Mouse (Mus musculus) olfactory bulb, adult 2 months (tissue): Measurements from ENCODE around the gene Foxp1. TPM values are rescaled to one million over a fixed set of nuclear protein-coding genes. Genes with fewer than 3 reads are reported as not detected.

ENCODE experiments used
- H3K27ac ChIP-seq: fragments of 200-500 bp; 2 replicates; pipeline ENCODE4 v1.5.1; 2012; ENCODE audit warnings: low read depth, low read length; ENCODE audit not compliant: insufficient read depth
- H3K4me1 ChIP-seq: fragments of 200-500 bp; 2 replicates; pipeline ENCODE4 v1.6.1; 2012; ENCODE audit warnings: low read length; ENCODE audit not compliant: control insufficient read depth, insufficient read depth
- H3K4me3 ChIP-seq: fragments of 200-500 bp; 2 replicates; pipeline ENCODE4 v1.5.1; 2012; ENCODE audit warnings: mild to moderate bottlenecking, low read depth, low read length, moderate library complexity; ENCODE audit not compliant: insufficient read depth
- CTCF ChIP-seq: fragments of 200-500 bp; IDR thresholded peaks from 2 replicates; pipeline ENCODE4 v1.5.1; 2012; ENCODE audit warnings: low read depth, mild to moderate bottlenecking, low read length, moderate library complexity; ENCODE audit not compliant: insufficient read depth
- POLR2A ChIP-seq: fragments of 200-500 bp; IDR thresholded peaks from 2 replicates; pipeline ENCODE4 v1.6.1; 2012; ENCODE audit warnings: mild to moderate bottlenecking, low read depth, low read length, moderate library complexity; ENCODE audit not compliant: insufficient read depth
- WGBS: fragments of 180-500 bp; shearing (Covaris S2); methylation state at CpG from one replicate; pipeline ENCODE4 v1.1.7; 2018; 5-methylcytosine and 5-hydroxymethylcytosine counted together
- polyA plus RNA-seq: library from polyadenylated mRNA; stranded (reverse); fragments of >200 nt; gene quantifications from 2 replicates; pipeline ENCODE4 v1.2.4, GENCODE M21; 2012; ENCODE audit warnings: low replicate concordance; ENCODE audit not compliant: missing spikeins, insufficient read depth, insufficient read length

Foxp1 gene
- polyA plus RNA-seq, 1 experiment = not detected

DNA sequence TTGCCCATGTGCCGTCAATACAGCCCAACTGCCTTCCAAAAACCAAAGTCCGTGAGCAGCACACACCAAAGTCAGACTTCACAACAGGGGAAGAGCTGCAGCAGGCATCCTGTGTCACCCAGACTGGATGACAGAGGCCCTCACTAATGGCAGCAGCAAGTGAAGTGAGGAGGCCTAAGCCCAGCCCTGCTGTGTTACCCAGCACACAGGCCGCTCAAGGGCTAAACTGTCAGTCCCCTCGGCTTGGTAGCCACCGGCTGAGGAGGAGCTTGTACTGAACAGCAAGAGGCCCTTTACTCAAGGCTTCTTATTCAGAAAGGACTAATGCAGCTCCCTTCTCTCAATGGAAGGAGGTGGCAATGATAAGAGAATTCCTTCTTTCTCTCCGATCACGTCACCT lies 336.0 kb downstream of the Foxp1 start:
- no peak for TF ChIP-seq CTCF
- no peak for TF ChIP-seq POLR2A
- WGBS = 88% methylated on average over 7 of the region's 7 CpGs
- H3K4me3 ChIP-seq = no peak overlapping the region
- no peak overlapping the region for H3K27ac ChIP-seq
- H3K4me1 ChIP-seq = 0 out of 2 replicates have a peak, but pooled peaks cover 3% of the 10 kb centered on the region

DNA sequence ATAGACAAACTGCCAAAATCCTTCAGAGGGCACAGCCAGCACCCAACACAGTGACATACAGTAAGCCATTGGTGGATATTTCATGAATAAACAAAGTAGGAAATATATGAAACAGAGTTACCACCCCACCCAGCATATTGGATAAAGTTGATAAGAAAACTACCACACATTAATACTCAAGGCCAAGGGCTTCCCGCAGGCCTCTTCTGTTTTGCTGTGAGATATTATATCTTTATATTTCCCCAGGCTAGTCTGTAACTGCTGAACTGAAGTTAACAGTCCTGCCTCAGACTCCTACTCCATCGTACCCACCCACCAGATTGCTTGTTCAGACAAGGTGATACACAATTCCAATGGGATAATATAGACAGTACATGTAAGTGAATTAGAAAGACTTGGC lies 336.7 kb downstream of the Foxp1 start:
- H3K27ac ChIP-seq = no peak overlapping the region
- H3K4me3 ChIP-seq = no peak overlapping the region
- H3K4me1 ChIP-seq = no peaks in the 10 kb centered on the region
- WGBS = 96% methylated on average over 2 of the region's 2 CpGs
- TF ChIP-seq POLR2A (no peak), CTCF (no peak)

DNA sequence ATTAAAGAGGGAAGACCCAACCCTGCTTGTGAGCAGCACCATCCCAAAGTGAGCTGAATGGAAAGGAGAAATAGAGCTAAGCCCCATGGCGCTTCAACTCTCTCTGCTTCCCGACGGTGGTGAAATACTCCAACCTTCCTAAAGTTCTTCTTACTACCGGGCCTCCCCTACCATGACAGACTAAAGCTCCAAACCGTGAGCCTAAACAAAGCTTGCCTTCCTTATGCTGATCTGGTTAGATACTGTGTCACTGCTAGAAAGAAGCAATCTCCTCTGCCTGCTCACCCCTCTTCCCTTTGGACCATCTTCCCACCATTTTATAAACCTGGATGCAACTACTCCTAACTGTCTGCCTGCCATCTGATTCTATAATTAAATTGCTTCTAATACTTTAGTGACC lies 338.5 kb downstream of the Foxp1 start:
- TF ChIP-seq POLR2A = no peak
- TF ChIP-seq CTCF = no peak
- Histone ChIP-seq H3K27ac (no peak overlapping the region), H3K4me3 (no peak overlapping the region), H3K4me1 (no peaks in the 10 kb centered on the region)
- WGBS = 95% methylated on average over 5 of the region's 5 CpGs

DNA sequence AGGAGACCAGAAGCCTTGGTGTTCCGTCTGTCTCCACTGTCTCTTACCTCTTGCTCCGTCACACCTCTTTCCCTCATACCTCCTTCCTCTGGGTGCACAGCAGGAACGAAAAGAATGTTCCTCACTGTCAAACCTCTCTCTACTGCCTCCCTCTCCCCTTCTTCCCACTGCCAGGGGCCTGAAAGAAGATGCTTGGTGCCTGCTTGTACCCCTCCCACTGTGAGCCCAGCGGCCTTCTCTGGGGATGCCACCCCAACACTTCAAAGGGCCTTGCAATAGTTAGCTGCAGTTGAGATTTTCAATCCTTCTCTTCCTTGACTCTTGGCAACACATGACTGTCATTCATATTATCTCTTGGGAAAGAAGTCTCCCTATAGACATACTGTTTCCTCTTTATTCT lies 339.7 kb downstream of the Foxp1 start:
- no peak overlapping the region for H3K4me3 ChIP-seq
- no peaks in the 10 kb centered on the region for H3K4me1 ChIP-seq
- TF ChIP-seq POLR2A (no peak), CTCF (no peak)
- 95% methylated on average over 4 of the region's 4 CpGs for WGBS
- no peak overlapping the region for H3K27ac ChIP-seq

DNA sequence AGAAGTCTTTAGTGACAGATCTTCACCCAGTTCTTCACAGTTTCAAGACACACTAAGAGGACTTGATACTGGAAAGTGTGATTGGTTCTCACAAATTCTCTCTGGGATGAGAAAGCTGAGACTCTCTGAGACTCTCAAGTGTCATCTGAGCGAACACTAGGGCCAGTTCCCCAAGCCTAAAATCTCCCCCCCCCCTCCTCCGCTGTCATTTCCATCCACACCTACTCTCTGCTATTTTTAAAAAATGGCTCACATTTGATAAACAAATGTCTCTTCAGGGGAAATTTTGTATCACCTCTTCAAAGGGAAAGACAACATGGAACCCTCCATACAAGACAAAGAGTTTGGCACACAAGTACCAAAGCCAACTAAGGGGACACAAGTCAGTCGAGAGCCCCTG lies 346.3 kb downstream of the Foxp1 start:
- 90% methylated on average over 3 of the region's 3 CpGs for WGBS
- TF ChIP-seq CTCF (no peak), POLR2A (no peak)
- Histone ChIP-seq H3K4me3 (no peak overlapping the region), H3K27ac (no peak overlapping the region), H3K4me1 (peaks cover 5% of the 10 kb centered on the region; the same call in 1 of the 2 replicates)

DNA sequence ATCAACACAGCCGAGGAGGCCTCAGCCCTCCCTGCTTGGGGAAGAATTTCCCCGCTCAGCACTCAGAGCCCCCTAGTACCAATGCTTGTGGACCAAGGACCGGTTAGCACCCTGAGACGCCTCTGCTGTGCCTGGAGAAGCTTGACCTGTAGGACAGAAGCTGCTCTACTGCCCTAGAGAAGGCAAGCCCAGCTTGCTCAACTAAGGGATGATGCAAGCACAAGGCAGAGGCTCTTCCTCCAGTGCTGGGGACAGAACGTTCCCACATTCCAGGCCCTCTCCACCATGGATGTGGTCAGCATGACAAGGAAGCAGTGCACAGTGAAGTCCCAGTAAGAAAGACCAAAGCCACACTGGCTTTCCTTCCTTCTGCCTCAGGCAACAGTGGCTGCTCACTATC lies 347.1 kb downstream of the Foxp1 start:
- H3K4me1 ChIP-seq = peaks cover 5% of the 10 kb centered on the region; the same call in 1 of the 2 replicates
- no peak overlapping the region for H3K27ac ChIP-seq
- TF ChIP-seq POLR2A (no peak), CTCF (no peak)
- WGBS = 85% methylated on average over 5 of the region's 5 CpGs
- no peak overlapping the region for H3K4me3 ChIP-seq

DNA sequence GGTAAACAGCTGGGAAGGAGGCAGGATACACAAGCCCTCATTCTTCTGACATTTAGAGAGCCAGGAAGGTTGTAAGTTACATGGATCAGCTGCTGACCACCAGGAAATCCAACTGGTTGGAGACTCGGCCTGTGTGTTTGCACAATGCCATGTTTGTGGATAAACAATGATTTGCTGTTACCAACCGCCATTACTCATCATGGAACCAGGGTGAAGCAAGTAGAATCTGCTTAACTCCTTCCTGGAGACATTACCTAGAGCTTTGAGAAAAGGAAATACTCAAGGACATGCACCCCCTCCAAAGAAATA lies 348.7 kb downstream of the Foxp1 start:
- no peak overlapping the region for H3K4me3 ChIP-seq
- H3K4me1 ChIP-seq = peaks cover 5% of the 10 kb centered on the region; the same call in 1 of the 2 replicates
- no peak overlapping the region for H3K27ac ChIP-seq
- WGBS = 94% methylated on average over 2 of the region's 2 CpGs
- TF ChIP-seq CTCF = no peak

DNA sequence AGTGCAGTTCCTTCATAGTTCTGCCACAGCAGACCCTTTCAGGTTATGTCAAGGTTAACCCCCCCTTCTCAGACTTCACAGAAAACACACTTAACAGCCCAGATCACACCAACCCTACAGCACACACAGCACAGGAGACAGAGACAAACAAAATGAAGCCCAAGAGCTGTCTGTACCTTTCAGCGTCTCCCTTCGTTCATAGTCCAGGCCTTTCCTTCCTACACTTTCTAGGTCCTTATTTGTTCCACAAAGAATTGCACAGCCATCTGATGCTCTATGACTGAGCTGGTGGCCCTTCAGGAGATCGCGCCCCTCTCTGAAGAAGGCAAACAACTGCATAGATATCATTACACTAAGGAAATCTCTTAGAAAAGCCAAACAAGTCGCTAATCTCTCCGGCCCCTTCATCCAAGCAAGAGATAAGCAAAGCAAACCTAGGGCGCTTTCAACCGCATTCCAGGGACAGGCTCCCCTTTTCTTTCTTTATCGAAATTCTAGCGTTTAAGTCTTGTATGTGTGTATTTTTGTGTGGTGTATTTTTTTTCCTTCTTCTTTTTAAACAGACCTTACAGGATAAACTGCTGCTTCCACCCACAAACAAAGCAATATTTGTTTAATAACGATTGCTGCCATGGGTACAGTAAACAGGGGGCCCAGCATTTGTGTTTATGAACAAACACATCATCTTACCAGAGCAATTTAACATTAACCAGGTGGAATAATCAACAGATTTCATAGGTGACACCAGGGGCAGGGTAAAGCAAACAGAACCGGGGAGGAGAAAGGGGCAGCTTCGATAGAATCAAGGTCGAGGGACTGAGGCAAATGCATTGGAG lies 349.2 kb downstream of the Foxp1 start:
- TF ChIP-seq CTCF (no peak), POLR2A (no peak)
- no peak overlapping the region for H3K27ac ChIP-seq
- H3K4me3 ChIP-seq = no peak overlapping the region
- 85% methylated on average over 14 of the region's 14 CpGs for WGBS
- peaks cover 5% of the 10 kb centered on the region; the same call in 1 of the 2 replicates for H3K4me1 ChIP-seq

DNA sequence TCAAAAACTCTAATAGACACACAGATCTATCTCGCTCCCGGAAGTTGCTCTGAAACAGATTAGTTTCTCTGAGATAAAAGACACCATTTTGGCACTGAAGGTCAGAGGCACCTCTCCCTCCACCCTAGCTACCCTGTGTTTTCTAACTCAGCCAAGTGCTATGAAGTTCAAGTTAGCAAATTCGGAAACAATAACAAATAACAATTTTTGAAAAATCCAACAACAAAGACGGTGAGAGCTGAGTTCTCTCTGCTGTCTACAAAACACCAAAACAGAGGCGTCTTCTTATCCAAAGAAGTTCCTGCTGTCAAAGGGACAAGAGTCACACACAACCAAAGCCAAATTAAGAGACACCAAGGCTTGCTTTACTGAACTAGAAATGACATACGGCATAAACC lies 349.9 kb downstream of the Foxp1 start:
- Histone ChIP-seq H3K4me3 (no peak overlapping the region), H3K27ac (no peak overlapping the region), H3K4me1 (peaks cover 5% of the 10 kb centered on the region; the same call in 1 of the 2 replicates)
- TF ChIP-seq POLR2A (no peak), CTCF (no peak)
- 91% methylated on average over 6 of the region's 6 CpGs for WGBS
